Mouse (Mus musculus): ENCODE data around the gene Olfr1420. TPM values are rescaled to one million over a fixed set of nuclear protein-coding genes. Genes with fewer than 3 reads are reported as not detected.
"Not testable (repeated sequence)": the region's sequence is repeated elsewhere in the genome, so short reads cannot be mapped to it uniquely, and the experiment has no call there.

Olfr1420 gene
- total and polyA plus RNA-seq, 3 experiments, result not detected

DNA sequence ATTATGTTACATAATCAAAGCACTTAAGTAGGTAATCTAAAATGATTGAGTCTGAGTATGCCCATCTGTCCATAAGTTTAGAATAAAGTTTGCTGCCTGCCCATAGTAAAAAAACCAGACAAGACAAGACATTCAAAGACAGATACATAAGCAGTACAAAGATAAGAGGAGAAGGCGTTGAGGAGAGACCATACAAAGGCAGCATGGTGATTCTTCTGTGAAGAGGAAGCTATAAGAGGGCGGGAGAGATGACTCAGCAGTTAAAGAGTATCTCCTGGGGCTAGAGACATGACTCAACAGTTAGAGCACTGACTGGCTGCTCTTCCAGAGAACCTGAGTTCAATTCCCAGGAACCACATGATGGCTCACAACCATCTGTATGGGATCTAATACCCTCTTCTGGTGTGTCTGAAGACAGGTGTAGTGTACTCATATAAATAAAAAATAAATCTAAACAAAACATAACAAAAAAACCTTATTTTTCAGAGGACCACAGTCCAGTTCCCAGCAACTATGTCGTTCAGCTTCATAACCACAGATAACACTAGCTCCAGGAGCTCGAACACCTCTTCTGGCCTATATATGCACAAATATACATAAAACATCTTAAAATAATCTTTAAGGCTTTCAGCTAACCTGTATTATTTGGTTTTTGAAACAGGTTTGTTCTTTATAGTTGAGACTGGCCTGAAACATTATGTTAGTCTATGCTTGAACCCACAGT lies 41.8 kb downstream of the Olfr1420 start:
- no peaks in the 10 kb centered on the region for H3K27me3 ChIP-seq (replicated peaks)
- no peak overlapping the region for H3K9ac ChIP-seq (ENCODE audit: insufficient read depth, low read depth)
- DNase-seq (ENCODE audit: extremely low read depth), result peak; percentile 63
- H3K79me2 ChIP-seq (replicated peaks; ENCODE audit: control insufficient read depth, extremely low read depth, insufficient read depth, poor library complexity, severe bottlenecking), result no peaks in the 10 kb centered on the region; the same call in 1 of the 2 replicates
- TF ChIP-seq BHLHE40 (IDR thresholded peaks at IDR 0.05; ENCODE audit: low read depth, low read length) (no peak), MAZ (IDR thresholded peaks at IDR 0.05; ENCODE audit: low read depth, low read length) (no peak), JUND (conservative IDR thresholded peaks at IDR 0.05; ENCODE audit: low read depth, low read length) (no peak), MAFK (IDR thresholded peaks at IDR 0.05; ENCODE audit: insufficient replicate concordance, low read length) (peak; percentile 87)
- no peak overlapping the region for H3K4me2 ChIP-seq (ENCODE audit: insufficient read depth, low read depth, poor library complexity, severe bottlenecking)
- no peak overlapping the region for H3K27ac ChIP-seq (ENCODE audit: insufficient read depth, low read depth)
- in situ Hi-C loops (cut with MboI; ENCODE audit: low pct_ligation_motif_present, low pct_unique_long_range_greater_than_20kb, low sequenced_read_pairs), result no loop called here
- H3K36me3 ChIP-seq (replicated peaks in 1 of 2; ENCODE audit: control insufficient read depth in 1 of 2, insufficient read depth in 1 of 2, low read length in 1 of 2), result peaks cover 61 to 90% of the 10 kb centered on the region in 2 experiments
- H3K9me3 ChIP-seq (replicated peaks; ENCODE audit: low read length), result no peaks in the 10 kb centered on the region
- peaks cover 0 to 3% of the 10 kb centered on the region in 2 experiments; a peak in 2 of 4 replicates for H3K4me1 ChIP-seq (ENCODE audit: control insufficient read depth in 1 of 2, insufficient read depth in 2 of 2)
- H3K4me3 ChIP-seq (replicated peaks in 1 of 3; ENCODE audit: low read depth in 2 of 3, low read length in 2 of 3, poor library complexity in 1 of 3), result no peak overlapping the region
- dilution Hi-C loops (cut with MboI; ENCODE audit: extremely low pct_ligation_motif_present, extremely low pct_unique_long_range_greater_than_20kb, low sequenced_read_pairs), result no loop called here

DNA sequence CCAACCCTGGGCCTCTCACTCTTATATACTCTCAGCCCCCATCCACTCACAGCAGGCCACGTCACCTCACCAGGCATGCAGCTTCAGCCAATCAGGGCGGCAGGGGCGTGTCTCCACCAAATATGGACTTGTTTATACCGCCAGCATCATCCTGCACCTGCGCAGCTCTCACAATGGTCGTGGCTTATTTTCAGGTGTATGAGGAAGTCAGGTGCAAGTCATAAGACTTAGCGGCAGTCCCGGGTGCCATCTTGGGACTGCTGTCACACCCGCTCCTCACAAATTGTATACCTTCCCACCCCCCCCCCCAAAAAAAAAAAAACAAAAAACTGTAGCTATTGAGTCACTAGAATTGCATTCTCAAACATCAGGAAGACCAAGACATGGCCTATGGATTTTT lies 60.1 kb downstream of the Olfr1420 start:
- H3K4me3 ChIP-seq (replicated peaks in 1 of 3; ENCODE audit: low read depth in 2 of 3, low read length in 2 of 3, poor library complexity in 1 of 3); H3K9me3 ChIP-seq (replicated peaks; ENCODE audit: low read length); H3K27ac ChIP-seq (ENCODE audit: insufficient read depth, low read depth); dilution Hi-C loops (cut with MboI; ENCODE audit: extremely low pct_ligation_motif_present, extremely low pct_unique_long_range_greater_than_20kb, low sequenced_read_pairs); H3K27me3 ChIP-seq (replicated peaks); H3K79me2 ChIP-seq (replicated peaks; ENCODE audit: control insufficient read depth, extremely low read depth, insufficient read depth, poor library complexity, severe bottlenecking); H3K4me1 ChIP-seq (ENCODE audit: control insufficient read depth in 1 of 2, insufficient read depth in 2 of 2); H3K9ac ChIP-seq (ENCODE audit: insufficient read depth, low read depth); in situ Hi-C loops (cut with MboI; ENCODE audit: low pct_ligation_motif_present, low pct_unique_long_range_greater_than_20kb, low sequenced_read_pairs); H3K4me2 ChIP-seq (ENCODE audit: insufficient read depth, low read depth, poor library complexity, severe bottlenecking); DNase-seq (ENCODE audit: extremely low read depth): not testable (repeated sequence)
- peaks cover 26 to 52% of the 10 kb centered on the region in 2 experiments for H3K36me3 ChIP-seq (replicated peaks in 1 of 2; ENCODE audit: control insufficient read depth in 1 of 2, insufficient read depth in 1 of 2, low read length in 1 of 2)

Other genes with a start within 250 kb of the Olfr1420 start
- 0.34 and 0.59 TPM in 2 replicates for gene Ms4a3, start 245.7 kb upstream of the Olfr1420 start, total RNA-seq (2012; rRNA removed)
- gene Ms4a3, start 245.7 kb upstream of the Olfr1420 start, total RNA-seq (2014; rRNA removed), result 0.63 and 0.70 TPM in 2 replicates
- gene Ms4a3, start 245.7 kb upstream of the Olfr1420 start, polyA plus RNA-seq (2012; ENCODE audit: insufficient read length, low read depth), result 0.51 and 0.91 TPM in 2 replicates
- 2.6 and 2.7 TPM in 2 replicates for gene Oosp2, start 226.0 kb upstream of the Olfr1420 start, total RNA-seq (2012; rRNA removed)
- 8.1 and 14.1 TPM in 2 replicates for gene Oosp2, start 226.0 kb upstream of the Olfr1420 start, total RNA-seq (2014; rRNA removed)
- gene Oosp2, start 226.0 kb upstream of the Olfr1420 start, polyA plus RNA-seq (2012; ENCODE audit: insufficient read length, low read depth), result 5.1 and 5.2 TPM in 2 replicates
- gene Oosp1, start 195.4 kb upstream of the Olfr1420 start, total RNA-seq (2012; rRNA removed), result 43.9 and 49.5 TPM in 2 replicates
- 116 and 125 TPM in 2 replicates for gene Oosp1, start 195.4 kb upstream of the Olfr1420 start, total RNA-seq (2014; rRNA removed)
- gene Oosp1, start 195.4 kb upstream of the Olfr1420 start, polyA plus RNA-seq (2012; ENCODE audit: insufficient read length, low read depth), result 45.9 and 58.6 TPM in 2 replicates
- gene Oosp3, start 189.5 kb upstream of the Olfr1420 start, total RNA-seq (2012; rRNA removed), result not detected in 2 replicates
- not detected in 2 replicates for gene Oosp3, start 189.5 kb upstream of the Olfr1420 start, total RNA-seq (2014; rRNA removed)
- gene Oosp3, start 189.5 kb upstream of the Olfr1420 start, polyA plus RNA-seq (2012; ENCODE audit: insufficient read length, low read depth), result not detected in 2 replicates
- 0.08 and 0.21 TPM in 2 replicates for gene Gif, start 139.0 kb upstream of the Olfr1420 start, total RNA-seq (2012; rRNA removed)
- 0.20 and 0.28 TPM in 2 replicates for gene Gif, start 139.0 kb upstream of the Olfr1420 start, total RNA-seq (2014; rRNA removed)
- gene Gif, start 139.0 kb upstream of the Olfr1420 start, polyA plus RNA-seq (2012; ENCODE audit: insufficient read length, low read depth), result 0.24 and 0.26 TPM in 2 replicates
- gene Mrpl16, start 116.2 kb upstream of the Olfr1420 start, total RNA-seq (2012; rRNA removed), result 61.8 and 70.5 TPM in 2 replicates
- gene Mrpl16, start 116.2 kb upstream of the Olfr1420 start, total RNA-seq (2014; rRNA removed), result 74.7 and 77.3 TPM in 2 replicates
- 72.8 and 79.1 TPM in 2 replicates for gene Mrpl16, start 116.2 kb upstream of the Olfr1420 start, polyA plus RNA-seq (2012; ENCODE audit: insufficient read length, low read depth)
- 0.84 and 1.4 TPM in 2 replicates for gene Stx3, start 67.2 kb upstream of the Olfr1420 start, total RNA-seq (2012; rRNA removed)
- 0.16 TPM in 1 of 2 replicates, not detected in the other for gene Stx3, start 67.2 kb upstream of the Olfr1420 start, total RNA-seq (2014; rRNA removed)
- 4.7 and 5.0 TPM in 2 replicates for gene Stx3, start 67.2 kb upstream of the Olfr1420 start, polyA plus RNA-seq (2012; ENCODE audit: insufficient read length, low read depth)
- not detected in 2 replicates for gene Olfr1417, start 47.3 kb upstream of the Olfr1420 start, total RNA-seq (2012; rRNA removed)
- not detected in 2 replicates for gene Olfr1417, start 47.3 kb upstream of the Olfr1420 start, total RNA-seq (2014; rRNA removed)
- gene Olfr1417, start 47.3 kb upstream of the Olfr1420 start, polyA plus RNA-seq (2012; ENCODE audit: insufficient read length, low read depth), result not detected in 2 replicates
- gene Olfr1418, start 25.5 kb upstream of the Olfr1420 start, total RNA-seq (2012; rRNA removed), result not detected in 2 replicates
- not detected in 2 replicates for gene Olfr1418, start 25.5 kb upstream of the Olfr1420 start, total RNA-seq (2014; rRNA removed)
- not detected in 2 replicates for gene Olfr1418, start 25.5 kb upstream of the Olfr1420 start, polyA plus RNA-seq (2012; ENCODE audit: insufficient read length, low read depth)
- not detected in 2 replicates for gene Olfr1419, start 11.5 kb upstream of the Olfr1420 start, total RNA-seq (2012; rRNA removed)
- gene Olfr1419, start 11.5 kb upstream of the Olfr1420 start, total RNA-seq (2014; rRNA removed), result not detected in 2 replicates
- not detected in 2 replicates for gene Olfr1419, start 11.5 kb upstream of the Olfr1420 start, polyA plus RNA-seq (2012; ENCODE audit: insufficient read length, low read depth)
- 8.2 and 8.5 TPM in 2 replicates for gene Patl1, start 25.8 kb downstream of the Olfr1420 start, total RNA-seq (2012; rRNA removed)
- gene Patl1, start 25.8 kb downstream of the Olfr1420 start, total RNA-seq (2014; rRNA removed), result 10.0 and 12.0 TPM in 2 replicates
- 35.9 and 40.8 TPM in 2 replicates for gene Patl1, start 25.8 kb downstream of the Olfr1420 start, polyA plus RNA-seq (2012; ENCODE audit: insufficient read length, low read depth)
- gene Osbp, start 79.4 kb downstream of the Olfr1420 start, total RNA-seq (2012; rRNA removed), result 17.7 and 20.6 TPM in 2 replicates
- 21.1 and 21.4 TPM in 2 replicates for gene Osbp, start 79.4 kb downstream of the Olfr1420 start, total RNA-seq (2014; rRNA removed)
- 24.7 and 25.0 TPM in 2 replicates for gene Osbp, start 79.4 kb downstream of the Olfr1420 start, polyA plus RNA-seq (2012; ENCODE audit: insufficient read length, low read depth)
- under 0.01 TPM in 1 of 2 replicates, not detected in the other for gene Olfr1423, start 154.8 kb downstream of the Olfr1420 start, total RNA-seq (2012; rRNA removed)
- gene Olfr1423, start 154.8 kb downstream of the Olfr1420 start, total RNA-seq (2014; rRNA removed), result not detected in 2 replicates
- gene Olfr1423, start 154.8 kb downstream of the Olfr1420 start, polyA plus RNA-seq (2012; ENCODE audit: insufficient read length, low read depth), result 0.04 and 0.07 TPM in 2 replicates
- not detected in 2 replicates for gene Olfr1424, start 176.1 kb downstream of the Olfr1420 start, total RNA-seq (2012; rRNA removed)
- gene Olfr1424, start 176.1 kb downstream of the Olfr1420 start, total RNA-seq (2014; rRNA removed), result not detected in 2 replicates
- gene Olfr1424, start 176.1 kb downstream of the Olfr1420 start, polyA plus RNA-seq (2012; ENCODE audit: insufficient read length, low read depth), result not detected in 2 replicates
- gene Olfr1425, start 191.2 kb downstream of the Olfr1420 start, total RNA-seq (2012; rRNA removed), result not detected in 2 replicates
- gene Olfr1425, start 191.2 kb downstream of the Olfr1420 start, total RNA-seq (2014; rRNA removed), result not detected in 2 replicates
- gene Olfr1425, start 191.2 kb downstream of the Olfr1420 start, polyA plus RNA-seq (2012; ENCODE audit: insufficient read length, low read depth), result not detected in 2 replicates
- gene Olfr1426, start 205.4 kb downstream of the Olfr1420 start, total RNA-seq (2012; rRNA removed), result not detected in 2 replicates
- gene Olfr1426, start 205.4 kb downstream of the Olfr1420 start, total RNA-seq (2014; rRNA removed), result not detected in 2 replicates
- gene Olfr1426, start 205.4 kb downstream of the Olfr1420 start, polyA plus RNA-seq (2012; ENCODE audit: insufficient read length, low read depth), result not detected in 2 replicates
- gene Olfr1427, start 216.8 kb downstream of the Olfr1420 start, total RNA-seq (2012; rRNA removed), result not detected in 2 replicates
- gene Olfr1427, start 216.8 kb downstream of the Olfr1420 start, total RNA-seq (2014; rRNA removed), result not detected in 2 replicates
- not detected in 2 replicates for gene Olfr1427, start 216.8 kb downstream of the Olfr1420 start, polyA plus RNA-seq (2012; ENCODE audit: insufficient read length, low read depth)
- gene Olfr1428, start 229.3 kb downstream of the Olfr1420 start, total RNA-seq (2012; rRNA removed), result not detected in 2 replicates
- gene Olfr1428, start 229.3 kb downstream of the Olfr1420 start, total RNA-seq (2014; rRNA removed), result not detected in 2 replicates
- gene Olfr1428, start 229.3 kb downstream of the Olfr1420 start, polyA plus RNA-seq (2012; ENCODE audit: insufficient read length, low read depth), result not detected in 2 replicates
- not detected in 2 replicates for gene Olfr76, start 236.6 kb downstream of the Olfr1420 start, total RNA-seq (2012; rRNA removed)
- not detected in 2 replicates for gene Olfr76, start 236.6 kb downstream of the Olfr1420 start, total RNA-seq (2014; rRNA removed)
- gene Olfr76, start 236.6 kb downstream of the Olfr1420 start, polyA plus RNA-seq (2012; ENCODE audit: insufficient read length, low read depth), result not detected in 2 replicates

Data from CH12.LX (cell line).